Mouse (Mus musculus): ENCODE measurements at regions not wholly inside any gene's neighbourhood (a gene's known extent, or its start where the extent isn't known, plus 50 kb on each side); places are given as distances from the start of the nearest gene placed in this dataset.

DNA sequence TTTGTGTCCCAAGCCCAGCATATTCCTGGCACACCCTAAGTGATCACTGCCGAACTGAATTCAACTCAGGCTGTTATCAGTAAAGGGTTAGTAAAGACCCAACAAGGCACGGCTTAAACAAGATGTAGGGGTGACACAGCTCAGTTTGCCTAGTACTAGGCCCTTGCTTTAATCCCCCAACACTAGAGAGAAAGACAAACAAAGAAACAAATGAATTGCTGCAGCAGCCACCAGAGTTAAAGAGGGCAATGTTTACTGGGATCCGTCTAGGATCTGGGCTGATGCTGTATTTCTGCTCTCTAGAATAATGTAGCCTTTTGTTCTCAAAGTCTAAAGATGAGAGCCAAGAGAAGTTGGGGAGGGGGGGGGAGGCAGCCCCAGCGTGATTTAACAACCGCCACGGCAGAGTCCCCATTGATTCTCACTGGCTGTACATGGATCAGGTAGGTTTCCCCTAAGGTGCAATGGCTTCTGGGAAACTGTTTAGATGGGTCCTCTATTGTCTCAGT is 66.5 kb upstream of the Boc start:
- no peak for ATAC-seq (replicated peaks; ENCODE audit: low FRiP score)
- DNase-seq (ENCODE audit: low spot score) = no peak
- Histone ChIP-seq H3K9me3 (ENCODE audit: control insufficient read depth, low read length) (no peaks in the 10 kb centered on the region), H3K4me3 (ENCODE audit: low read depth, low read length) (no peak overlapping the region), H3K36me3 (ENCODE audit: control insufficient read depth, insufficient read depth, low read length) (no peaks in the 10 kb centered on the region), H3K4me1 (replicated peaks; ENCODE audit: control insufficient read depth, insufficient read depth, low read length) (no peaks in the 10 kb centered on the region), H3K9ac (ENCODE audit: low read length) (no peak overlapping the region), H3K27me3 (ENCODE audit: control insufficient read depth, insufficient read depth, low read length) (no peaks in the 10 kb centered on the region), H3K27ac (ENCODE audit: low read depth, low read length) (no peak overlapping the region), H3K4me2 (ENCODE audit: low read depth, low read length, severe bottlenecking) (no peak overlapping the region)
- WGBS = 50% methylated on average over 6 of the region's 6 CpGs

DNA sequence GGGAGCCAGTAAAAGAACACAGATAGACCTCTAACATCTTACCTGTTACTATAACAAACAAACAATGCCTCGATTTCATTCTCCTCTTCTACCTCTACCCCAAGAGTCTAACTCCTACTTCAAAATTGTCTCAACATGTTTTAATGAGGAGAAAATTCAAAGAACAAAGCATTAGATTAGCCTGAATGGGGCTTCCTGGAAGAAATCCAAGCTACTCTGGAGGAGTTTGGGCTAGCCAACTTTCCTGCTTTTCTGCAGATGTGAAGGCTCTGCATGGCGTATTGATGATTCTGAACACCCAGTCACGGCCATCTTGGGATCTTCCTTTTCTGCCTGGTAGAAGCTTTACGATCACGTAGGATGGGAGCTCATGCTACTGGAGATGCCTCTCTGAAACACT is 62.9 kb upstream of the Boc start:
- DNase-seq (ENCODE audit: low spot score) = no peak
- Histone ChIP-seq H3K9ac (ENCODE audit: low read length) (no peak overlapping the region), H3K36me3 (ENCODE audit: control insufficient read depth, insufficient read depth, low read length) (no peaks in the 10 kb centered on the region), H3K4me2 (ENCODE audit: low read depth, low read length, severe bottlenecking) (no peak overlapping the region), H3K4me1 (replicated peaks; ENCODE audit: control insufficient read depth, insufficient read depth, low read length) (no peaks in the 10 kb centered on the region), H3K9me3 (ENCODE audit: control insufficient read depth, low read length) (no peaks in the 10 kb centered on the region), H3K4me3 (ENCODE audit: low read depth, low read length) (no peak overlapping the region), H3K27ac (ENCODE audit: low read depth, low read length) (no peak overlapping the region), H3K27me3 (ENCODE audit: control insufficient read depth, insufficient read depth, low read length) (no peaks in the 10 kb centered on the region)
- no peak for ATAC-seq (replicated peaks; ENCODE audit: low FRiP score)
- WGBS = 88% methylated on average over 5 of the region's 5 CpGs

- no peak for ATAC-seq (replicated peaks; ENCODE audit: low FRiP score)
- H3K4me2 ChIP-seq (ENCODE audit: low read depth, low read length, severe bottlenecking) = no peak overlapping the region
- no peak overlapping the region for H3K9ac ChIP-seq (ENCODE audit: low read length)
- 94% methylated on average over 2 of the region's 2 CpGs for WGBS
- peaks cover 4% of the 10 kb centered on the region for H3K4me1 ChIP-seq (replicated peaks; ENCODE audit: control insufficient read depth, insufficient read depth, low read length)
- H3K27me3 ChIP-seq (ENCODE audit: control insufficient read depth, insufficient read depth, low read length) = no peaks in the 10 kb centered on the region
- H3K27ac ChIP-seq (ENCODE audit: low read depth, low read length) = no peak overlapping the region
- H3K9me3 ChIP-seq (ENCODE audit: control insufficient read depth, low read length) = no peaks in the 10 kb centered on the region
- DNase-seq (ENCODE audit: low spot score) = no peak
- H3K36me3 ChIP-seq (ENCODE audit: control insufficient read depth, insufficient read depth, low read length) = no peaks in the 10 kb centered on the region
- no peak overlapping the region for H3K4me3 ChIP-seq (ENCODE audit: low read depth, low read length)
Measured at GRCm38 (mm10) chr16:44620536-44620935, 61.8 kb upstream of the Boc start.

GRCm38 (mm10) chr16:44619476-44620103 is 60.9 kb upstream of the Boc start:
- Histone ChIP-seq H3K27ac (ENCODE audit: low read depth, low read length) (no peak overlapping the region), H3K4me2 (ENCODE audit: low read depth, low read length, severe bottlenecking) (no peak overlapping the region), H3K36me3 (ENCODE audit: control insufficient read depth, insufficient read depth, low read length) (no peaks in the 10 kb centered on the region), H3K9ac (ENCODE audit: low read length) (no peak overlapping the region), H3K27me3 (ENCODE audit: control insufficient read depth, insufficient read depth, low read length) (no peaks in the 10 kb centered on the region), H3K4me3 (ENCODE audit: low read depth, low read length) (no peak overlapping the region), H3K9me3 (ENCODE audit: control insufficient read depth, low read length) (no peaks in the 10 kb centered on the region), H3K4me1 (replicated peaks; ENCODE audit: control insufficient read depth, insufficient read depth, low read length) (peaks cover 4% of the 10 kb centered on the region)
- ATAC-seq (replicated peaks; ENCODE audit: low FRiP score) (no peak), DNase-seq (ENCODE audit: low spot score) (no peak)
- 95% methylated on average over 4 of the region's 4 CpGs for WGBS

DNA sequence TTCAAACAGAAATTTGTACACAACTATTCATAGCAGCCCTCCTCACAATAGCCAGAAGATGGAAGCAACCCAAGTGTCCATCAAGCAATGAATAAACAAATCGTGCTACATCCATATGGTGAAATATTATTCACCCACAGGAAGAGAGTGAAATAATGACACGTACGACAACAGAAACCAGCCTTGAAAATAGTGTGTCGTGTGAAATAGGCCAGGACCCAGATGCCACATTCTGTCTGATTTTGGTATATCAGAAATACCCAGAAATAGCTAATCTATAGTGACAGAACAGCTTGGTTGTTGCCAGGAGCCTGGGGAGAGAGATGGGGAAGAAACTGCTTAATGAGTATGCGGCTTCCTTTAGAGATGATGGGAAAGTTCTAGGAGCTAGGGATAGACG is 58.3 kb upstream of the Boc start:
- peaks cover 4% of the 10 kb centered on the region for H3K4me1 ChIP-seq (replicated peaks; ENCODE audit: control insufficient read depth, insufficient read depth, low read length)
- no peak overlapping the region for H3K4me3 ChIP-seq (ENCODE audit: low read depth, low read length)
- no peak overlapping the region for H3K9ac ChIP-seq (ENCODE audit: low read length)
- H3K27ac ChIP-seq (ENCODE audit: low read depth, low read length) = no peak overlapping the region
- no peak overlapping the region for H3K4me2 ChIP-seq (ENCODE audit: low read depth, low read length, severe bottlenecking)
- ATAC-seq (replicated peaks; ENCODE audit: low FRiP score) (no peak), DNase-seq (ENCODE audit: low spot score) (no peak)
- WGBS = 87% methylated on average over 6 of the region's 6 CpGs
- no peaks in the 10 kb centered on the region for H3K27me3 ChIP-seq (ENCODE audit: control insufficient read depth, insufficient read depth, low read length)
- H3K36me3 ChIP-seq (ENCODE audit: control insufficient read depth, insufficient read depth, low read length) = no peaks in the 10 kb centered on the region
- no peaks in the 10 kb centered on the region for H3K9me3 ChIP-seq (ENCODE audit: control insufficient read depth, low read length)

GRCm38 (mm10) chr16:44616376-44616775 is 57.7 kb upstream of the Boc start:
- DNase-seq (ENCODE audit: low spot score) = no peak
- H3K9me3 ChIP-seq (ENCODE audit: control insufficient read depth, low read length) = no peaks in the 10 kb centered on the region
- 29% methylated on average over 5 of the region's 5 CpGs for WGBS
- no peak overlapping the region for H3K4me2 ChIP-seq (ENCODE audit: low read depth, low read length, severe bottlenecking)
- peak overlapping the region; percentile 58; the same call in 1 of the 2 replicates for H3K27ac ChIP-seq (ENCODE audit: low read depth, low read length)
- H3K36me3 ChIP-seq (ENCODE audit: control insufficient read depth, insufficient read depth, low read length) = no peaks in the 10 kb centered on the region
- no peak overlapping the region for H3K4me3 ChIP-seq (ENCODE audit: low read depth, low read length)
- peaks cover 4% of the 10 kb centered on the region for H3K4me1 ChIP-seq (replicated peaks; ENCODE audit: control insufficient read depth, insufficient read depth, low read length)
- 0 out of 2 replicates have a peak overlapping the region, but pooled peaks have one; percentile 17 for H3K9ac ChIP-seq (ENCODE audit: low read length)
- H3K27me3 ChIP-seq (ENCODE audit: control insufficient read depth, insufficient read depth, low read length) = no peaks in the 10 kb centered on the region
- ATAC-seq (replicated peaks; ENCODE audit: low FRiP score) = no peak

DNA sequence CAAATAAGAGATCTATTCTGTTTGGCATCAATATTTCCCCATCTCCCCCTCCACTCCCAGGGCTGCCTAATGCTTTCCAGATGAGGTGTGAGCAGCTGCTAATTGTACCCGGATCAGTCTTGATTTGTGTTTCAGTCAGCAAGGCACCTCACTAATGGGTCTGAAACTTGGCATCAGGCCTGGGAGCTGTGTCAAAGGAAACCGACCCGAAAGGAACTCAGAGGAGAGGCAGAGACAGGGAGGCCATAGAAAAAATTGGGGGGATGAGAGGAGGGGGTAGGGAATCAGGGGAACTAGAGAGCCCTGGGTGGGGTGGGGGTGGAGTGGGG is 57.1 kb upstream of the Boc start:
- DNase-seq (ENCODE audit: low spot score) = peak; percentile 69
- 31% methylated on average over 3 of the region's 3 CpGs for WGBS
- Histone ChIP-seq H3K9me3 (ENCODE audit: control insufficient read depth, low read length) (no peaks in the 10 kb centered on the region), H3K9ac (ENCODE audit: low read length) (no peak overlapping the region), H3K4me2 (ENCODE audit: low read depth, low read length, severe bottlenecking) (no peak overlapping the region; the same call in 1 of the 2 replicates), H3K27me3 (ENCODE audit: control insufficient read depth, insufficient read depth, low read length) (no peaks in the 10 kb centered on the region), H3K27ac (ENCODE audit: low read depth, low read length) (peak overlapping the region; percentile 58; the same call in 1 of the 2 replicates), H3K36me3 (ENCODE audit: control insufficient read depth, insufficient read depth, low read length) (no peaks in the 10 kb centered on the region), H3K4me1 (replicated peaks; ENCODE audit: control insufficient read depth, insufficient read depth, low read length) (peaks cover 4% of the 10 kb centered on the region), H3K4me3 (ENCODE audit: low read depth, low read length) (no peak overlapping the region)
- ATAC-seq (replicated peaks; ENCODE audit: low FRiP score) = peak; percentile 73

DNA sequence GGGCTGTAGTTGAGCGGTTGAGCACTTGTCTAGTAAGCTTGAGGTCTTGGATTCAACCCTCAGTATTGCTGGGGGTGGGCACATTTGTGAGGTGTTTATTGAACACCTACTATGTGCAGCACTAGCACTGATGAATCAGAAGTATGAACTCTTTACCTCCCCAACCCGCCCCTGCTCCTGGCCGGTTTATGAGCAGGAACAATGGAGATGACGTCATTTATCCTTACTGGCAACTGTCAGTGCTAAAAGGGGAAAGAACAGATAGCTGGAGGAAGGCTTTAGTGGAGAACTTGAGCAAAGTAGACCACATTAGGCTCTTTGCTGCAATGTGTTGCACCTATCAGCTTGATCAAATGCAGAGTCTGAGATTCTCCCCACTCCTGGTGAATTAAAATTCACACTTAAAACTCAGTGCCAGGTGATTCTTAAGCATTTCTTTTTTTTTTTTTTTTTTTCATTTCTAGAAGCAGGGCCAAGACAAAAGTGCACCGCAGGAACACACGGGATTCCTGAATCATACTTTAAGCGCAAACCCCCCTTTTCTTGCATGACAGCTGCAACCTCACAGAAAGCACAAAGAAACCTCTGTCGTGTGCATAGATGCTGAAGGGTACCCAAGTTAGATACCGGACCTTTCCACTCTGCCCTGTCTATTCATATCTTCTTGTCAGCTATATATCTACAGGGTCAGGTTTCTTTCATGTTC is 56.6 kb upstream of the Boc start:
- Histone ChIP-seq H3K9me3 (ENCODE audit: control insufficient read depth, low read length) (no peaks in the 10 kb centered on the region), H3K4me1 (replicated peaks; ENCODE audit: control insufficient read depth, insufficient read depth, low read length) (peaks cover 4% of the 10 kb centered on the region), H3K4me2 (ENCODE audit: low read depth, low read length, severe bottlenecking) (no peak overlapping the region; the same call in 1 of the 2 replicates), H3K27me3 (ENCODE audit: control insufficient read depth, insufficient read depth, low read length) (no peaks in the 10 kb centered on the region), H3K9ac (ENCODE audit: low read length) (no peak overlapping the region), H3K36me3 (ENCODE audit: control insufficient read depth, insufficient read depth, low read length) (no peaks in the 10 kb centered on the region), H3K4me3 (ENCODE audit: low read depth, low read length) (no peak overlapping the region), H3K27ac (ENCODE audit: low read depth, low read length) (peak overlapping the region; percentile 48; the same call in 1 of the 2 replicates)
- ATAC-seq (replicated peaks; ENCODE audit: low FRiP score) = peak; percentile 57; the same call in 1 of the 2 replicates
- 60% methylated on average over 9 of the region's 9 CpGs for WGBS
- DNase-seq (ENCODE audit: low spot score) = no peak

- no peaks in the 10 kb centered on the region for H3K27me3 ChIP-seq (ENCODE audit: control insufficient read depth, insufficient read depth, low read length)
- peaks cover 4% of the 10 kb centered on the region for H3K4me1 ChIP-seq (replicated peaks; ENCODE audit: control insufficient read depth, insufficient read depth, low read length)
- H3K4me3 ChIP-seq (ENCODE audit: low read depth, low read length) = no peak overlapping the region
- no peak overlapping the region for H3K27ac ChIP-seq (ENCODE audit: low read depth, low read length)
- WGBS = 91% methylated on average over 5 of the region's 5 CpGs
- DNase-seq (ENCODE audit: low spot score) (no peak), ATAC-seq (replicated peaks; ENCODE audit: low FRiP score) (no peak)
- H3K9ac ChIP-seq (ENCODE audit: low read length) = no peak overlapping the region
- no peaks in the 10 kb centered on the region for H3K36me3 ChIP-seq (ENCODE audit: control insufficient read depth, insufficient read depth, low read length)
- H3K4me2 ChIP-seq (ENCODE audit: low read depth, low read length, severe bottlenecking) = no peak overlapping the region
- no peaks in the 10 kb centered on the region for H3K9me3 ChIP-seq (ENCODE audit: control insufficient read depth, low read length)
Measured at GRCm38 (mm10) chr16:44614235-44614634, 55.5 kb upstream of the Boc start.

Measured in forebrain, embryonic 11.5 days (tissue).